Mouse (Mus musculus) left cerebral cortex, postnatal 36 days (tissue): ENCODE measurements around the gene Cfap73. TPM values are rescaled to one million over a fixed set of nuclear protein-coding genes. Genes with fewer than 3 reads are reported as not detected.

Source experiments
- DNase-seq, 2 experiments: peaks; one replicate each; pipeline ENCODE4 v3.0.0; 2021 to 2022; ENCODE audit warnings: low spot score in 2 of 2, mixed read lengths in 1 of 2
- intact Hi-C: fragments of 180-260 bp; cut with DNase I; formaldehyde crosslinking; loops from one replicate; pipeline ENCODE4 v1.15.1; 2025
- total RNA-seq, 2 experiments: library from RNA; stranded (reverse); gene quantifications; 2 replicates each; pipeline ENCODE4 v1.2.3; 2021

Cfap73 gene
- total RNA-seq, 2 experiments from 2014 or later: not detected

DNA sequence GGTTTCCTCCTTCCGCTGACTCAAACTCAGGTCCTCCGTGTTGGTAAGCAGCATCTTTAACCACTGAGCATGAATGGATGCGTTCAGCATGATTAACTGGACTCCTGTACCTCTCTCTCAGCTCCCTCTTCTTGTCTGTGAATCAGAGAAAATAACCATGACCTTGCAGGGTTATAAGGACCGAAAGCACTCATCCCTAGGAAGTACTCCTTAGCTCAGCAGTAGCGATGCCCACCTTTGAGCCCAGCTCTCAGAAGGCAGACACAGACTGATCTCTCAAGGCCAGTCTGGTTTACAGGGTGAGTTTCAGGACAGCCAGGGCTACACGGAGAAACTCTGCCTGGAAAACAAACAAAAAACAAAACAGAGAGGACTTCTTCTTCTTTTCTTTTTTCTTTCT, 39.5 kb downstream of the Cfap73 start:
- DNase-seq: no peak
- intact Hi-C loops: no loop called here

DNA sequence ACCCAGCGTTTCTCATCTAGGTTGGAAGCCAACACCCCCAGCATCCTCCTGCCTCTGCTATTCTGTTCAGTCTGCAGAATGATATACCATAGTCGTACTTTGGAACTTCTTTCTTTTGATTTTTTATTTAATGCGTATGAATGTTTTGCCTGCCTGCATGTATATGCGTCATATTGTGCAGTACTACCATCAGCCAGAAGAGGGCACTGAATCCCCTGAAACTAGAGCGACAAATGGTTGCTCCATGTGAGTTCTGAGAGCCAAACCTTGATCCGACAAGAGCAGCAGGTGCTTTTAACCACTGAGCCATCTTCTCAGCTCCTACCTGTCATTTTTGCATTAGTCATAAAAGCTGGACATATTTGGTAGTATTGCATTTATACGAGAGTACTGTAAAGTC, 41.9 kb downstream of the Cfap73 start:
- intact Hi-C loops: no loop called here
- no peak for DNase-seq

DNA sequence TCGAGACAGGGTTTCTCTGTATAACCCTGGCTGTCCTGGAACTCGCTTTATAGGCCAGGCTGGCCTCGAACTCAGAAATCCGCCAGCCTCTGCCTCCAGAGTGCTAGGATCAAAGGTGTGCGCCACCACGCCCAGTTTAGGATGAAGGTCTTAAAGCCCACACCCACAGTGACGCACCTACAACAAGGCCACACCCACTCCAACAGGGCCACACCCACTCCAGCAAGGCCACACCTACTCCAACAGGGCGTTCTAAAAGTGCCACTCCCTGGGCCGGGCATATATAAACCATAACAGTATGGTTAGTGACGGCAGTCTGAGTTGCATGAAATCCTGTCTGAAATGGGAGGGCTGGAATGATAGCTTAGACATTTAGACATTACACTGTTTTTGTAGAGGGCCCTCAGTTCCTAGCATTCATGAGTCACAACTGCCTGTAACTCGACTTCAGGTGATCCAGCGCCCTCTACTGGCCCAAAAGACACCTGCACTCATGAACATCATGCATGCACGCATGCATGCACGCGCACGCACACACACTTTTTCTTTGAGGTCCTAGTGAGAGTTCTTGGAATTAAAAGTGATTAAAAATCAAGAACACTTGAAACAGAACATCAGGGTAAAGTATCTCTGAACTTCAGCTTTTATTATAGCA, 43.6 kb downstream of the Cfap73 start:
- intact Hi-C loops: no loop called here

DNA sequence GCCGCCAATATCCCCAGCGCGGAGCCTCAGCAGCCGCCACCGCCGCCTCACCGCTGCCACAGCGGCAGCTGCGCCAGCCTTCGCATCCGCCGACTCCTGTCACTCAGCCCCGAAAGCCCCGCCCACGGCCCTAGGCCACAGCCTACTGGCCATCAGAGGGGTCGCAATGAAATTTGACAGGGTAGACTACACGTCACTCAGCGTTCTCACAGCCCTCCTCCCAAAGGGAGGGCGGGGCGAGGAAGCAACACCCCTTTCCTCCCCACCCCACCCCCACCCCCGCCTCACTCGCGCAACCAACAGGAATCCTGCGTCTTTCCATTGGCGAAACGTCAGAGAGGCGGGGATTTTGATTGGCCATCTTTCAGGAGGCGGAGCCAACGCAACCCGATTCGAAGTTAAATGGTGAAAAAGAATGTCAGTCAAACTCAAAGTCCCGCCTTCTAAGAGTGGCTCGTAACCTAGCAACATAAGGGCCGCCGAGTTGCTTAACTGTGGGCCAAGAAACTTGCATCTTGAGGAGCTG, 45.4 kb downstream of the Cfap73 start, which contains the start of the genes Tpcn1 and Iqcd:
TSS of gene Tpcn1 (minus strand) at position 105 of the 526 bp plus-strand sequence.
TSS of gene Iqcd (plus strand) at position 448 of the 526 bp plus-strand sequence.
- intact Hi-C loops: loop anchor here (5.0 kb wide), 1 partner anchor 76 kb away; the partner anchor contains the start of gene Slc8b1
- peak; percentile 98 for DNase-seq

More for the DNA sequence above, 43.6 kb downstream of the Cfap73 start:
- no peak for DNase-seq

DNA sequence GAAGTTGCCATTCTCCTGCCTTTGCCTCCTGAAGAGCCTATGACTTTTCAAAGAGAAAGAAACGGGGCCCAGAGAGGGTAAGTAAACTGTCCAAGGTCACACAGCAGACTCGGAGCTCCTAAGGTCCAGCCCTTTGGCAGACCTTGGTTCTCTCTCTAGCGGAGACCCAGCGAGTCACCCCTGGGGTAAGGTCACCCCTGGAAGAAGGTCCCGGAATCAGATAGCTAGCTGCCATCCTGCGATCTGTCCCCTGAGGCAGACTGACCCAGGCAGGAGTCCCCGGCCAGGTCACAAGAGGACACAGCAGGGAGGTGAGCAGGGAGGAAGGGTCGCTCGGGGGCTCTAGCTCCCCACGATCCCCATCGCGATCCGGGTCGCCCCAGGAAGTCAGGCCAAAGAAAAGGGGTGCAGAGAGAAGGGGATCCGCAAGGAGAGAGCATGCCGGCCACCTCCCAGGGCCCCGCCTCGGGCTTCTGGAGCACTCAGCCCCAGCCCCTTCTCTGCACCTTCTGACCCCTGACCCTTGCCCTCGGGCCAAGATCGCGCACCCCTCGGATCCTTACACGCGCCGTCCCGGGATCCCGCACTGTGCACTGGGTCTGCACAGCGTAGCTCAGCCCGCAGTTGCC, 46.0 kb downstream of the Cfap73 start:
- DNase-seq: no peak
- intact Hi-C loops: loop anchor here (5.0 kb wide), 1 partner anchor 76 kb away; the partner anchor contains the start of gene Slc8b1

DNA sequence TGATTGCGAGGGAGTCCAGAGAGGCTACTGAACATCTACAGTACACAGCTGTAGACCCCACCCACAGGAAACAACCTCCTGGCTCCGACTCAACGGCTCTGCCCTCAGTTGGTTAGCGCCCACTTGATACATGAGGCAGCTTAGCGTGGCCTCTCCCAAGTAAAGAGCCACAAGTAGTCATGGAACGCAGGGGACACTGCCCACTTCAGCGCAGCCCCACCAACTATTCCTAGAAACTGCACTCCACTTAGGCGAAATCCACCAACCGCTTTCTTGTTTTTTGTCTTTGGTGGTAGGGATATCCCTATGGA, 46.5 kb downstream of the Cfap73 start:
- intact Hi-C loops: loop anchor here (5.0 kb wide), 1 partner anchor 75 kb away; the partner anchor contains the start of gene Slc8b1
- DNase-seq: no peak

DNA sequence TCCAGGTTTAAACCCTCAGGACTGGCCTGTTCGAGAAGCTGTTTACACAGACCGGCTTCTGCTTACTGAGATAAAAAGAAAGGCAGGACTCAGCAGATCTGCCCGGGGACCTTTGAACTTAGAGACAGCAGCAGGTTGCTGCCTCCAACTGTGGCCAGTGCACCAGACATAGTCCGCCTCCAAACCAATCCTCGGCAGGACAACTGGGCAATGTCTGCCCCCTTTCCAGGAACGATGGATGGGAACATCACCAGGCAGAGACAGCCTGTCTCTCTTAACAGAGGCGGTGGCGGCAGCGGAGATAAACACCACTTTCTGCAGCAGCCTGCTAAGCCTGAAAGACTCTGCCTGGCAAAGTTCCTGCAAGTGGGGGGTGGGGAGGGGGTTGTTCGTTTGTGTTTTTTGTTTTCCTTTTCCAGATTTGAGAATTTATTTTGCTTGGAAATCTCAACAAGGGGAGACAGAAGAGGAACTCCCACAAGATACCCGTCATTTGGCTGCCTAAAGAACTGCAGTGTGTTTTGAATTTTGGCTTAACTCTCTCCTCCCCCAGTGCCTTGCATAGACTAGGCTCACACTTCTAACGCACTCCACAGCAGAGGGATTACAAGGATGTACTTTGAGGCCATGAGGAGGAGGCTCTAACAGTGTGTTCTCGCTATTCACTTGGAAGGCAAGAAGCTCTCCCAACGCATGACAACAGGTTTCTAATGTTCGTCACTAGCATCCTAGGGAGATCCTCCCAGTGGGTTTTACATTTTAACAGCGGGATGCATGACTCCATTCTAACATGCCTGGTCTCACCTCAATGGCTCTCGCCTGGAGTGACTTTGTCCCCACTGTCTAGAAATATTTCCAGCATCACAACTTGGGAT, 47.1 kb downstream of the Cfap73 start:
- DNase-seq: peak in 1 of 2 experiments; percentile 53
- intact Hi-C loops: loop anchor here (5.0 kb wide), 1 partner anchor 75 kb away; the partner anchor contains the start of gene Slc8b1

DNA sequence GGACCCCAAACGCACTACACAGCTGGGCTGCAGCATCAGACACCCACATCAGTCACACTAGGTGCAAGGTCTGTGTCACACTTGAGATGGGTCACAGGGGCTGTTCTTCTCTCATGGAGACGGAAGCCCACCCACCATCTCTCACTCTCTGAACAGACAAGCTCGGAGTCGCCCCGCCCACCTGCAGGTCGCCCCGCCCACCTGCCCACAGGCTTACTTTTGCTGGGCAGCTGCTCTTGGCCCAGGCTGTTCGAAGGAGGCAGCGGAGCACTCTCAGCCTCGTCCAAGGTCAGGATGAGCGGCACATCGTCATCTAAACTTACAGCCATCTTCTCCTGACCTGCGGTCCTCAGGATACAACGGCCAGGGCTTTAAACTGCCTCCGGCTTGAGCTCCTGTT, 49.1 kb downstream of the Cfap73 start:
- no peak for DNase-seq
- intact Hi-C loops: loop anchor here (5.0 kb wide), 1 partner anchor 73 kb away; the partner anchor contains the start of gene Slc8b1

DNA sequence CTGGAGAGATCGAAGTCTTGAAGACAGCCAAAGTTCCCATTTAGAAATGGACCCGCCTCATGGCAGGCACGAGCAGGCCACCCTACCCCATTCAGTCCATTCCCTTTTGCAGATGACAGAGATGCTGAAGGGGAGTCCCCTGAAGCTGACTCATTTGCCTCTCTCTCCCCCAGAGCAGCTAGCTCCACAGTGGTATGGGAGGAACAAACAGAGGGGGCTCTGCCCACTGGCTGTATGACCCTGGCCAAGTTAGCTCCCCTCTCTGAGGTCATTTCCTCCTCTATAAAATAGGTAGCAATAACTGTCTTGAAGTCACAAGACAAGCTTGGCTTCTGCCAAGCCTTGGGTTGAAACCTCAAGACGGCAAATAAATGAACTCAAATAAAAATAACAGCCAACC, 50.5 kb downstream of the Cfap73 start:
- intact Hi-C loops: no loop called here
- DNase-seq: no peak

DNA sequence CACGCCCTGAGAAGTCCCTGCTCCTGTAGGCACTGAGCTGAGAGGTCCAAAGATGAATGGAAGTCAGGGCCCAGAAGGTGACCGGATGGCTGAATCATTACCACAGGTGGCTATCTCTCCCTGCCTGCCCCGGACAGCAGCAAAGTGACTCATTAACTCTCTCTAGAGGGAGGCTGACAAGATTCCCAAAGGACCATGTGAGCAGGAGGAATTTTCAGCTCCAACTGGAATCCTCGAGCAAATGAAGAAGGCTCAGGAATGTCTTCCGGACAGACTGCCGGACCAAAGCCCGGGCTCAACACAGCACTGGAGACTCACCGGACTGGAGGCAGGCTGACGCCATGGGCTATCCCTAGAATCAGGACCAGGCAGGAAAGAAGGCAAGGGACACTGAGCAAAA, 52.0 kb downstream of the Cfap73 start:
- intact Hi-C loops: no loop called here
- DNase-seq: no peak

DNA sequence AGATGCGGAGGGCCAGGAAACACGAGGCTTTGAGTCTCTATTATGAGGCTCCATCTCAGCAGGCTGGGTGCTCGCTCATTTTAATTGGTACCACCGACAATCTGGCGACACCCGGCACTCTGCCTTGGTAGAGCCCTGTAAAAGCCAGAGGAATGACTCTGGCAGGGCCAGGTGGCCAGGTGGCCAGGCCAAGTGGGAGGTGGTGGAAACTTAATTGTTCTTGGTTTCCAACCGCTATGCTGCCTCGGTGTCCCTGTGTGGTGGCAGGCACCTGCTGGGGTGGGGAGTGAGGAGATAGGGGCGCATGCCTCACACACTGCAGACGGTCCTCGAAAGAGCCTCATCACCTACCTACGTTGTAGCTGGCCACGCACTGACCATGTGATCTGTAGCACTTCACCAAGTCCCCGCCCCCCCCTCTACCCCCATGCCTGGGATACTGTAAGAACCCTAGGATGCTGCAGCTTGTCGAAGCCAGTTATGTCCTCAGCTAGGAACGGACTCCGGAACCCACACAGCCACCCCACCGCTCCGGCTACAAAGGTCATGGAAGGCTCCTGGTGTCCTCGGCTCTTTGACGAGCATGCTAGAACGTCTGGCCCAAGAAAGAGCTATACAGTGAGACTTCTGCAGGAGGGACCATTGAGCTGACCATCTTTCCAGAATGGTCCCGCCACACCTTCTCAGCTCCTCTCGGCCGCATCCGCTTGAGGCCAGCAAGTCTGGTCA, 54.0 kb downstream of the Cfap73 start:
- intact Hi-C loops: no loop called here

DNA sequence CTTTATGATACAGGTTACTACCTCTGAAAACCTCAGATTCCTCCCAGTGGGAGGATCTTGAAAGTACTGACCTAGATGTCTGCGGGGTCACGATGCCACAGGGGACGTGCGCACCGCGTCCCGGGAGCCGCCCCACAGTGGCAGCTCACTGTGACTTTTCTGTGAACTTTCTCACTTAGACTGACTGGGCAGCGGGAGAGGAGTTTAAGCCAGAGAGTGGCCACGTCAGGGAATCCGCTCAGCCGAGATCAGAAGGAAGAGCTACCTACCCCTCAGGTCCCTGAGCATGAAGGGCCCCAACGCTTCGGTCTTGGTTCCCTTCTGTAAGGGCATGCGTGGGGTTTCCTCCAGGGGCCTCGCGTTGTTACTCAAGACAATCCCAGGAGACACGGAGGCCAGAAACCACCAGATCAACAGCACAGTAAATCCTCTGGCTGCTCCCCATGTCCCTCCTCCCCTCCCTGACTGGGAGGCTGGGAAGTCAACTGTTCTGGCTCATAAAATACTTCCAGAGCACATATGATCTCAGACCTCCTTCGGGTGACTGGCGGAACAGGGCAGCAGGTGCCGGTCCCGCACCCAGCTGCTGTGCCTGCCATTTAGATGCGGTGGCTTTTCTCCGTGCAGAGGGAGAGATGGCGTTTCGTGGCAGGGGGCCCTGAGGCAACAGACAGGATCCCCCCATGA, 54.7 kb downstream of the Cfap73 start:
- no peak for DNase-seq
- intact Hi-C loops: no loop called here

More for the DNA sequence above, 54.0 kb downstream of the Cfap73 start:
- DNase-seq: no peak

DNA sequence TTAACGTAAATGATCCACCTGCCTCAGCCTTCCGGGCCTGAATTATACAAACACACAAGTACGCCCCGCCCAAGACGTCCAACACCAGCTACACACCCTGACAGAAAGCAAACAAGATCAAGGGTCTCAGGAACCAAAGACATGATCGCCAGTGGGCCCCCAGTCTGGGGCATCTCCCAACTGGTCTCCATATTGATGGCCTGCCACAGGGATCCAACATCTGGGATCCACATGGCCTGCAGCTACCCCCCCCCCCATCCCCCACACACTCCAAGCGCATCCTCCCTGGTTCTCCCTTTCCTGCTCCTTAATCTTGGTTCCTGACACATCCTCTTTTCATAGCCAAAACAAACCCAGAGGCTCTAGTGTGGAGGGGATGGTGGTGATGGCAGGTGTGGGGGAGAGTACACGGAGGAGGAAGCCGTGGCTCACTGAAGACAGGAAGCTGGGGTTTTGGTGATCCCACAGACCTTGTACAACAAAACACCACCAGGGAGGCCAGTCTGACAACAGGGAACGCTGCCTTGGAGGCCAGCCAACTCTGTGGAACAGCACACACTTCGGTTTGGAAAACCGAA, 55.4 kb downstream of the Cfap73 start:
- intact Hi-C loops: no loop called here
- DNase-seq: no peak

Other genes with a start within 250 kb of the Cfap73 start
- gene Lhx5, start 202.5 kb downstream of the Cfap73 start, total RNA-seq: not detected
- 1 to 10 TPM; 5.5 to 5.7 TPM for gene Sdsl, start 161.4 kb downstream of the Cfap73 start, total RNA-seq
- not detected for gene Sds, start 157.7 kb downstream of the Cfap73 start, total RNA-seq
- 10 to 100 TPM; 57.2 to 66.1 TPM for gene Plbd2, start 130.6 kb downstream of the Cfap73 start, total RNA-seq
- 1 to 10 TPM; 4.2 to 8.2 TPM for gene Slc8b1, start 123.1 kb downstream of the Cfap73 start, total RNA-seq
- gene Tpcn1, start 45.6 kb downstream of the Cfap73 start, total RNA-seq: 10 to 100 TPM; 32.9 to 36.0 TPM
- 1 to 10 TPM in 1 of 2 experiments, under 1 TPM in 1; 0.81 to 1.1 TPM for gene Iqcd, start 45.2 kb downstream of the Cfap73 start, total RNA-seq
- 10 to 100 TPM; 35.7 to 36.3 TPM for gene Rita1, start 21.6 kb downstream of the Cfap73 start, total RNA-seq
- 10 to 100 TPM; 36.9 to 43.1 TPM for gene Ddx54, start 21.5 kb downstream of the Cfap73 start, total RNA-seq
- 10 to 100 TPM; 90.0 to 92.7 TPM for gene Rasal1, start 14.6 kb upstream of the Cfap73 start, total RNA-seq
- 10 to 100 TPM; 67.3 to 71.3 TPM for gene Dtx1, start 77.7 kb upstream of the Cfap73 start, total RNA-seq
- gene Oas2, start 115.6 kb upstream of the Cfap73 start, total RNA-seq: under 1 TPM in 1 of 2 experiments, not detected in 1; 0.23 TPM
- gene Oas3, start 143.4 kb upstream of the Cfap73 start, total RNA-seq: not detected
- gene Oas1e, start 161.3 kb upstream of the Cfap73 start, total RNA-seq: not detected
- gene Oas1c, start 178.3 kb upstream of the Cfap73 start, total RNA-seq: 1 to 10 TPM in 1 of 2 experiments, under 1 TPM in 1; 0.91 to 1.9 TPM
- not detected for gene Oas1f, start 213.1 kb upstream of the Cfap73 start, total RNA-seq
- gene Oas1h, start 227.2 kb upstream of the Cfap73 start, total RNA-seq: not detected